Comparison of ENCODE assay signal across 30 mouse cellular contexts in genomic region chr10:8789096-8789495, GRCm38 (mm10).
"Had no signal": no experiment of that assay in that cellular context is flagged by ENCODE, and none has a peak within 500 bp of the region (broad histone marks: within the 10 kb centered on the region; RNA-seq: fewer than 3 reads in every experiment).

No protein-coding gene starts in this region.

- H3K27ac ChIP-seq: heart, embryonic 13.5 days; heart, embryonic 15.5 days; hindbrain, embryonic 10.5 days; hindbrain, embryonic 12.5 days; hindbrain, embryonic 13.5 days; hindbrain, embryonic 14.5 days; hindbrain, embryonic 15.5 days; hindbrain, postnatal 0 days; intestine, embryonic 15.5 days; kidney, embryonic 15.5 days; kidney, postnatal 0 days; layer of hippocampus, adult 2 months; left cerebral cortex, adult 2 months had no signal

- H3K4me3 ChIP-seq: heart, embryonic 12.5 days; heart, embryonic 13.5 days; heart, embryonic 15.5 days; hindbrain, embryonic 10.5 days; hindbrain, embryonic 12.5 days; hindbrain, embryonic 13.5 days; hindbrain, embryonic 15.5 days; intestine, embryonic 15.5 days; kidney, embryonic 15.5 days; layer of hippocampus, adult 2 months; left cerebral cortex, adult 2 months had no signal

- H3K27me3 ChIP-seq: heart, embryonic 12.5 days; heart, embryonic 13.5 days; heart, embryonic 15.5 days; hindbrain, embryonic 12.5 days; hindbrain, embryonic 13.5 days; hindbrain, embryonic 15.5 days; intestine, embryonic 15.5 days; kidney, embryonic 15.5 days had no signal

- DNase-seq: heart, postnatal 10 days; heart, postnatal 14 days; heart, postnatal 36 days; heart, postnatal 4 days; kidney, adult 11 months; kidney, adult 18-20 months; kidney, adult 2 months; kidney, adult 8-10 months; kidney, adult 9 months; kidney, postnatal 10 days; kidney, postnatal 14 days; kidney, postnatal 25 days; kidney, postnatal 36 days; kidney, postnatal 4 days; layer of hippocampus, adult 9-11 months; layer of hippocampus, postnatal 36 days had no signal
